Mouse (Mus musculus) midbrain, embryonic 14.5 days (tissue): ENCODE measurements around the gene Hsp90ab1. TPM values are rescaled to one million over a fixed set of nuclear protein-coding genes. Genes with fewer than 3 reads are reported as not detected.

ENCODE experiments used
- ATAC-seq: fragments of 200-750 bp; cut with Nextera tagmentation; 2 replicates; pipeline ENCODE4 v1.8.0; 2017; ENCODE audit warnings: moderate number of reproducible peaks, moderate library complexity; ENCODE audit not compliant: low FRiP score, low TSS enrichment
- DNase-seq: peaks from one replicate; pipeline ENCODE4 v3.0.0-alpha.2; 2015
- H3K27ac ChIP-seq: fragments of 300-500 bp; sonication (generic); replicated peaks from 2 replicates; pipeline ENCODE4 v1.5.1; 2014; ENCODE audit warnings: mild to moderate bottlenecking, low read depth, low read length, moderate library complexity
- H3K27me3 ChIP-seq: fragments of 300-500 bp; sonication (generic); 2 replicates; pipeline ENCODE4 v1.6.1; 2014; ENCODE audit warnings: low read length, control low read depth, mixed read lengths; ENCODE audit not compliant: control insufficient read depth, insufficient read depth
- H3K36me3 ChIP-seq: fragments of 300-500 bp; sonication (generic); 2 replicates; pipeline ENCODE4 v1.6.1; 2014; ENCODE audit warnings: low read length, control low read depth; ENCODE audit not compliant: control insufficient read depth, insufficient read depth
- H3K4me1 ChIP-seq: fragments of 300-500 bp; sonication (generic); 2 replicates; pipeline ENCODE4 v1.6.1; 2014; ENCODE audit warnings: mild to moderate bottlenecking, antibody characterized with exemption, low read length, control low read depth; ENCODE audit not compliant: control insufficient read depth, insufficient read depth
- H3K4me2 ChIP-seq: fragments of 300-500 bp; sonication (generic); 2 replicates; pipeline ENCODE4 v1.6.1; 2014; ENCODE audit warnings: mild to moderate bottlenecking, low read length, moderate library complexity
- H3K4me3 ChIP-seq: fragments of 300-500 bp; sonication (generic); replicated peaks from 2 replicates; pipeline ENCODE4 v1.5.1; 2014; ENCODE audit warnings: low read depth, low read length
- H3K9ac ChIP-seq: fragments of 300-500 bp; sonication (generic); replicated peaks from 2 replicates; pipeline ENCODE4 v1.6.1; 2014; ENCODE audit warnings: mild to moderate bottlenecking, low read length, moderate library complexity
- H3K9me3 ChIP-seq: fragments of 300-500 bp; sonication (generic); 2 replicates; pipeline ENCODE4 v1.6.1; 2016; ENCODE audit warnings: low read length, control low read depth, mixed read lengths; ENCODE audit not compliant: control insufficient read depth
- WGBS: fragments of 180-500 bp; shearing (Covaris S2); extraction: QIAGEN DNeasy Blood & Tissue Kit; methylation state at CpG from one replicate; pipeline ENCODE4 v1.1.7; 2014; 5-methylcytosine and 5-hydroxymethylcytosine counted together
- polyA plus RNA-seq: library from polyadenylated mRNA; unstranded; fragments of >200 nt; fragmentation: Nextera tagmentation; extraction: Ambion mirVana; gene quantifications from 2 replicates; pipeline ENCODE4 v1.2.1, GENCODE M21; 2014

The Hsp90ab1 gene
- polyA plus RNA-seq, 1 experiment from 2014 or later: 1,388 TPM

DNA sequence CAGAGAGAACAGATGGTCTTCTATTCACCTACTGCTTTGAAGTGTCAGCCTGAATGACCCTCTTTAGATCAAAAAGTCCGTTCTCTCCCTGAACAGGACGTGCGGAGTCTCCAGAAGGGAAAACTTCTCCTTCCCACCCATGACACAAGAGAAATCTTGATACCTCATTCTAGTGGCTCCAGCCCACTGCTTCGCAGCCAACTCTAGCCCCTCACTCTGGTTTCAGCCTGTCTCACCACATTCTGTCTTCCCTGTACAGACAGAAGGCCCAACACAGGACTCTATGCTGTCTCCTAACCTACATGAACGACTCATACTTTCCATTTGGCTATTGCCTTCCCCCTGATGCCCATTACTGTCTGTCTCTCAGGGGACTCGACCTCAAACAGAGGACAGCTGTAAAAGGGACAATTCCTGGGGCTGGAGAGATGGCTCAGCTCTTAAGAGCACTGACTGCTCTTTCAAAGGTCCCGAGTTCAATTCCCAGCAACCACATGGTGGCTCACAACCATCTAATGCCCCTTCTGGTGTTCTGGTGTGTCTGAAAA lies 21.7 kb downstream of the Hsp90ab1 start:
- H3K36me3 ChIP-seq: peaks cover 7% of the 10 kb centered on the region
- no peak overlapping the region for H3K4me2 ChIP-seq
- H3K27me3 ChIP-seq: peaks cover 15% of the 10 kb centered on the region
- no peak overlapping the region for H3K4me3 ChIP-seq
- H3K9ac ChIP-seq: no peak overlapping the region
- H3K27ac ChIP-seq: no peak overlapping the region
- H3K9me3 ChIP-seq: no peaks in the 10 kb centered on the region
- DNase-seq: no peak
- no peak for ATAC-seq
- peaks cover 28% of the 10 kb centered on the region for H3K4me1 ChIP-seq
- WGBS: 40% methylated on average over 7 of the region's 7 CpGs

DNA sequence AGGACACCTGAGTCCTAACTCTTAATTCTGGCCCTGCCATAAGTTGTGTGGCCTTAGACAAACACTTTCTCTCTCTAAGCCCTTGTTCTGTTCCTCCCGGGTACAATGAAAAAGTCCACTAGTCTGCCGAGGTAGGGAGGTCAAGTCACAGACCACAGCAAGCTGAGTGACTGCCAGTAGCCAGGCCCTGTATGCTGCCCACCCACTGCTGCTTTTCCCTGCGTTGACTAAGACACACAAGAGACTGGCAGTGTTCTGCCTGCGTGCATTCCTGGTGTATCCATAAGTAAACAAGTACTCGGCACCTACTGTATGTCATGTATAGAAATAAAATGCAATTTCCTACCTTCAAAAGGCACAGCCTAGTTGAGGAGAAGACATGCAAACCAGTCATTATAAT lies 22.8 kb downstream of the Hsp90ab1 start:
- peak overlapping the region; percentile 93 for H3K4me3 ChIP-seq
- no peaks in the 10 kb centered on the region for H3K9me3 ChIP-seq
- ATAC-seq: no peak
- H3K4me2 ChIP-seq: peak overlapping the region; percentile 64
- H3K27ac ChIP-seq: peak overlapping the region; percentile 97; the same call in 1 of the 2 replicates
- peak overlapping the region; percentile 99; the same call in 1 of the 2 replicates for H3K9ac ChIP-seq
- peaks cover 18% of the 10 kb centered on the region for H3K36me3 ChIP-seq
- WGBS: 26% methylated on average over 5 of the region's 5 CpGs
- DNase-seq: no peak
- H3K27me3 ChIP-seq: peaks cover 26% of the 10 kb centered on the region
- H3K4me1 ChIP-seq: peaks cover 29% of the 10 kb centered on the region

DNA sequence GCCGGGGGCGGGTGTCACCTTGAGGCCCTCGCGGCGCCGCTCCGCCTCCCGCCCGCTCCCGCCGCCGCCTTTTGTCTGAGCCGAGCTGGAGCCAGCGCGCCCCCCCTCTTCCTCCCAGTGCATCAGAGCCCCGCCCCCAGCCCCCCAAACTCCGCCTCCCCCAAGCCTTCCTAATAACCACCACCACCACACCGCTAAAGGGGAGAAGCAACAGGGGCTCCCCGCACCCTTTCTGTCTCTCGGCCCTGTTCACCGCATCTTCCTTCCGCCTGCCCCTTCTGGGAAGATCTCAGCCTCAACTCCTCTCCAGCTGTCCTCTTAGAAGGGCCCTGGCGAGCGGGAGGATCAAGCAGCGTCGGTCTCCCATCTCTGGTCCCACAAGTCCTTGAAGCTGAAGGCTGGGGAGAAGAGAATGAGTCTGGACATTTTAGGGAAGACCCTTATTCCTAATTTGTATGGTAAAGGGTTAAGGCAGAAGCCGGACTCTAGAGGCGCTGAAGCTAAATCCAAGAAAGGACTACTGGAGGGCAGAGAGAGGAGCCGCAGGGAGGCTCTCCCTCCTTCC lies 23.4 kb downstream of the Hsp90ab1 start, which contains the start of gene Tmem151b:
Tmem151b (minus strand) TSS at position 61 of the 565 bp plus-strand sequence.
- H3K4me3 ChIP-seq: peak within 1 kb of the TSS; percentile 93
- peak within 1 kb of the TSS; percentile 64 for H3K4me2 ChIP-seq
- ATAC-seq (peak; percentile 61), DNase-seq (peak; percentile 89)
- peaks cover 35% of the 10 kb centered on the region for H3K4me1 ChIP-seq
- under 1% methylated on average over 11 of the region's 29 CpGs for WGBS
- H3K9me3 ChIP-seq: no peaks in the 10 kb centered on the region
- H3K9ac ChIP-seq: peak within 1 kb of the TSS; percentile 99
- peak within 1 kb of the TSS; percentile 97 for H3K27ac ChIP-seq
- peaks cover 31% of the 10 kb centered on the region for H3K27me3 ChIP-seq
- peaks cover 23% of the 10 kb centered on the region for H3K36me3 ChIP-seq

DNA sequence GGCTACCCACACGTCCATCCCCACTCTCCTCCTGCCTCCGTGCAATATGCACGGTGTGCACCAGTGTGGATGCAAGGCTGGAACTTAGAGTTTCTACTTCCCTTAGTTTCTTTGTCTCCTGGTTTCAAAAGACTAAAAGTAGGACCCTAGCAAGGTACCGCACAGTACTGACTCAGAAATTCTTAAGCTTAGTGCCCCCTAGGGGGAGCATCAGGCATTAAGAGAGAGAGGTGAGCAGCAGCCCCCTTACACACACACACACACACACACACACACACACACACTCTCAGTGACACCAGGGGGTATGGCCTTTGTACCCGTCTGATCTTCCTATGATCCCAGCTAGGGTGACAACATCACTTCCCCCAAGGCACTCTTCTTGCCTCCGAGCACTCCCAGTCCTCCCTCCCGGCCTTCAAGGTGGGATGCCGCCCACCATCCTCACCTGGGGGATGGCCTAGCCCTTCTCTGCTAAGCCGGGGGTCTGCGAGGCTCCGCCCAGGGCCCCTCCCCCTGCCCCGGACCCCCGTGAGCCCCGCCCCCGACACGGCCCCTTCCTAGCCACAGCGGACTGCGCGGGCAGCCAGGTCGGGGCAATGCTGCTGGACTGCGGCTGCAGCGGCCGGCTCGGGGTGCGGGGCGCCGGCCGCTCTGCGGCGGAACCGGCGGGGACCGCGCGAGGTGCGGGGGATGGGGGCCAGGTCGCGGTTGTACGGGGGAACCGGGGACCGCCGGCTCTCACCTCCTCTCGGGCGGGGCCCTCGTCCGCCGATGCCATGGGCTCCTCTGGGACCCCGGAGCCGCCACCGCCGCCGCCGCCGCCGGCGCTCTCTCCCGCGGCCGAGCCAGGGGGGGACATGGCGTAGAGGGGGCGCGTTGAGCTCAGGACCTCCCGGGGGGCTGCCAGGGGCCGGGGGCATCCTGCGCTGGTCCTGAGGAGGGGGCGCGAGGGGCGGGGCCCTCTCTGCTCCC lies 24.2 kb downstream of the Hsp90ab1 start:
- H3K4me3 ChIP-seq: peak overlapping the region; percentile 93
- 3% methylated on average over 52 of the region's 68 CpGs for WGBS
- H3K4me1 ChIP-seq: peaks cover 43% of the 10 kb centered on the region
- peak overlapping the region; percentile 97 for H3K27ac ChIP-seq
- peak; percentile 66 for ATAC-seq
- H3K4me2 ChIP-seq: peak overlapping the region; percentile 64
- no peaks in the 10 kb centered on the region for H3K9me3 ChIP-seq
- peak; percentile 87 for DNase-seq
- H3K27me3 ChIP-seq: peaks cover 31% of the 10 kb centered on the region
- peaks cover 32% of the 10 kb centered on the region for H3K36me3 ChIP-seq
- H3K9ac ChIP-seq: peak overlapping the region; percentile 99

DNA sequence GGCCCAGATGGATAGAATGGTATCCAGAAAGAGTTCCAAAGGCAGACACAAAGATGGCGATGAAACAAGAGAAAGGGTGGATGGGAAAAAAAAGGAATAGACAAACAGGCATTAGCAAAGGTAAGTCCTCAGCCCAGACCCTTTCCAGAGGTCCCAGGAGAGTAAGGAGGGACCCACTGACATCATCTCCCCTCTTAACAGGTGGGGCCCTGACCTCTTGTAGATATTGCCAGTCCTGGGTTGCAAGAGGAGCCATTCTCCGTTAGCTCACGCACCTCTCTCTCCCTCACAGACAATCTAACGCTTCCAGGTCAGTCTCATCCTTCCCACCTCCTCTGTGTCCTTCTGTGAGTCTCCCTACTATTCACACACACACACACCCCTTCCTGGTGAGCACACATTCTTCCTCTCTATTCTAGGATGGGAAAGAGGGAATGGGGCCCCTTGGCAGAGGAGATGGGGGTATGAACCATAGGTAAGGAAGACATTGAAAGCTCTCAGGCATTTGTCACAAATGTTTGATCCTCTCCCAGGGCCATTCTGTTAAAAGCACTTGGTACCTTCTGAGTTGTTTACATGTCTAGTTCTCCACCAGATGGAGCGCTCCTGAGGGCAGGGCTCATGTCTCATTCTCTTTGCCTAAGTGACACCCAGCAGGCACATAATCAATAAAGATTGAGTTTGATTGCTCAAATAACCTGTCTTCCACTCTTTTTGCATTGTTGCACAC lies 25.4 kb downstream of the Hsp90ab1 start:
- Histone ChIP-seq H3K27ac (no peak overlapping the region), H3K9ac (no peak overlapping the region), H3K9me3 (no peaks in the 10 kb centered on the region), H3K4me2 (peak overlapping the region; percentile 64), H3K4me3 (peak overlapping the region; percentile 93), H3K27me3 (peaks cover 31% of the 10 kb centered on the region), H3K4me1 (peaks cover 46% of the 10 kb centered on the region), H3K36me3 (peaks cover 35% of the 10 kb centered on the region)
- DNase-seq (no peak), ATAC-seq (no peak)
- 78% methylated on average over 5 of the region's 5 CpGs for WGBS

DNA sequence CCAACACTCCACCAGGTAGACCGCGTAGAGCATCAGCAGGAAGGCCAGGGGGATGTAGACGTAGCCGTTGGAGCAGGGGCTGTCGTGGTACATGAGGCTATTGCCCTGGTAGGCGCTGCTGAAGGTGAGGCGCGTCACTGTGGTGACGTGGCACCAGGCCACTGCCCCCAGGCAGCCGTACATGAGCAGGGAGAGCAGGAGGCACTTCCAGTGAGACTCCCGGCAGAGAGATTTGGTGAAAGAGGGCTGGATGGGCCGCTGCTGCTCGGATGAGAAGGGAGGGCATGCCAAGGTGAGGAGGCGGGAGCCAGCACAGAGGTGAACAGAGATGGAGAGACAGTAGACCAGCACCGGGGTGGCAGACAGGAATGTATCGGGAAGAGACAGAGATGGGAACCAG lies 26.1 kb downstream of the Hsp90ab1 start:
- Histone ChIP-seq H3K4me3 (no peak overlapping the region), H3K36me3 (peaks cover 35% of the 10 kb centered on the region), H3K27me3 (peaks cover 31% of the 10 kb centered on the region), H3K27ac (no peak overlapping the region), H3K9me3 (no peaks in the 10 kb centered on the region), H3K4me1 (peaks cover 44% of the 10 kb centered on the region), H3K4me2 (no peak overlapping the region), H3K9ac (no peak overlapping the region)
- 72% methylated on average over 16 of the region's 16 CpGs for WGBS
- DNase-seq (no peak), ATAC-seq (no peak)

DNA sequence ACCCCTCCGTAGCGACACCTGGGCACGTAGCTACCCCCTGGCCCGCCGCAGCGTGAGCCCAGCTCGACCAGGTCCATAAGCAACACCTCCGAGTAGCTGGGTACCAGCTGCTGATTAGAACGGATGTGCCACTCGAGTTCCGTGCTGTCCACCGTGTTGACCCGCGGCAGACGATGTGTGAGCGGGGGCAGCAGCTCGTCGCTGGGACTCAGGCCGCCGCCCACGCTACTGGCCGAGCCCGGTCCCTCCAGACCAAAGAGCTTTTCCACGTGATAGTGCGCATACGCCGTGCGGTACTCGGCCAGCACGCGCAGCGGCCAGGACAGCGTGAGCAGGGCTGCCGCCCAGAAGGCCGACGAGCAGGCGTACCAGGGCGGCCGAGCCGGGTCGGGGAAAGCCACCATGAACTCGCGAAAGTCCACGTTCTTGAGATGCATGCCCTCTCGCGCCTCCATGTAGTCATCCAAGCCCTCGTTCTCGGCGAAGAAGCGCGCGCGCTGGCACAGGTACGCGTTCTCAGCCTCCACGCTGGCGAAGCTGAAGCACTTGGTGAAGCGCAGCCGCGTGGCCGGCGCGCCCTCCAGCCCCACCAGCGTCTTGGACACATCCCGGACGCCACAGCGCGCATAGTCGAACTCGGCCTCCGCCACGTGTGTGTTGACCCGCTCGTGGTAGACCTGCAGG lies 27.7 kb downstream of the Hsp90ab1 start:
- ATAC-seq: no peak
- no peaks in the 10 kb centered on the region for H3K9me3 ChIP-seq
- peak overlapping the region; percentile 15 for H3K4me3 ChIP-seq
- peaks cover 31% of the 10 kb centered on the region for H3K27me3 ChIP-seq
- no peak overlapping the region for H3K27ac ChIP-seq
- peaks cover 39% of the 10 kb centered on the region for H3K4me1 ChIP-seq
- peak; percentile 59 for DNase-seq
- H3K36me3 ChIP-seq: peaks cover 35% of the 10 kb centered on the region
- WGBS: 11% methylated on average over 74 of the region's 74 CpGs
- peak overlapping the region; percentile 23; the same call in 1 of the 2 replicates for H3K9ac ChIP-seq
- peak overlapping the region; percentile 35 for H3K4me2 ChIP-seq
